In the genomic region with DNA sequence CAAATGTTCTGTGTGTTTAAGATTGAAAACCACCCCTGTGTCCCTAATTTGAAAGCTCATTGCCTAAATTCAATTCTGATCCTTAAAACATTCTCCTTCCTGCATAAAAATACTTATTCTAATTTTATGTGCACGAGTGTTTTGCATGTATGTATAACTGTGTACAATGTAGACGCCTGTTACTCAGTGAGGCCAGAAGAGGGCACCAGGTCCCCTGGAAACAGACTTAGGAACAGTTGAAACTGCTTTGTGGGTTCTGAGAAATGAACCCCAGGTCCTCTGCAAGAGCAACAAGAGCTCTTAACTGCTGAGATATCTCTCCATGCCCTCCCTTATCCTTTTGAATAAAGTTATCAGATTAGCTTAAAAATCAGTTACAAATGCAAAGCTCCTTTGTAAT, we compare ENCODE assay signal across 10 mouse cellular contexts. TPM values are rescaled to one million over a fixed set of nuclear protein-coding genes. Genes with fewer than 3 reads are reported as not detected.
A peak's percentile ranks its signal among the peaks of the same experiment; 100 is the strongest.
DNase-seq lines count a peak whose midpoint lies in the region; ATAC-seq lines count a peak whose summit lies in the region.
"Had no signal": no experiment of that assay in that cellular context is flagged by ENCODE, and none has a peak within 500 bp of the region (broad histone marks: within the 10 kb centered on the region; RNA-seq: fewer than 3 reads in every experiment).

No protein-coding gene starts in this region.

- H3K9me3 ChIP-seq in heart, embryonic 11.5 days (replicated peaks; ENCODE audit: control insufficient read depth, low read length): no peaks in the 10 kb centered on the region
- H3K9me3 ChIP-seq: neural tube, embryonic 12.5 days had no signal

- H3K9ac ChIP-seq in heart, embryonic 11.5 days (ENCODE audit: low read depth, low read length): no peak overlapping the region
- H3K9ac ChIP-seq: neural tube, embryonic 12.5 days had no signal

- DNase-seq in heart, postnatal 10 days: peak; percentile 5 to 18
- no peak for DNase-seq in heart, adult 18-20 months
- DNase-seq in 416B (ENCODE audit: low read depth): peak; percentile 80
- peak; percentile 3 for DNase-seq in Muller cell, postnatal 12 days (ENCODE audit: inconsistent ontology term)
- peak; percentile 12 for DNase-seq in kidney, postnatal 14 days
- DNase-seq in thymus, postnatal 0 days (ENCODE audit: low spot score): peak; percentile 46

- H3K27me3 ChIP-seq in heart, embryonic 11.5 days (ENCODE audit: control insufficient read depth, insufficient read depth, low read length): no peaks in the 10 kb centered on the region
- H3K27me3 ChIP-seq: neural tube, embryonic 12.5 days had no signal

- no peak overlapping the region for H3K4me3 ChIP-seq in heart, embryonic 11.5 days (ENCODE audit: low read depth, low read length)
- H3K4me3 ChIP-seq: neural tube, embryonic 12.5 days had no signal

- H3K4me2 ChIP-seq in heart, embryonic 11.5 days: no peak overlapping the region
- H3K4me2 ChIP-seq: neural tube, embryonic 12.5 days had no signal

- 34% methylated on average over 2 of the region's 2 CpGs for WGBS in heart, embryonic 11.5 days (ENCODE audit: insufficient replicate concordance)

- intact Hi-C loops in heart, postnatal 10 days (cut with DNase I): loop anchor here (5.0 kb wide), 1 partner anchor 45 kb away; no protein-coding TSS in a partner anchor

- no peak for ATAC-seq in heart, embryonic 11.5 days (replicated peaks; ENCODE audit: insufficient number of reproducible peaks, low FRiP score, low TSS enrichment)
- no peak for ATAC-seq in activated CD4-positive, CD25-positive, alpha-beta regulatory T cell, adult 4 months

- no peak overlapping the region for H3K27ac ChIP-seq in heart, embryonic 11.5 days (ENCODE audit: low read depth, low read length)
- H3K27ac ChIP-seq: neural tube, embryonic 12.5 days had no signal

- H3K4me1 ChIP-seq in heart, embryonic 11.5 days (ENCODE audit: control insufficient read depth, insufficient read depth, low read length): no peaks in the 10 kb centered on the region
- H3K4me1 ChIP-seq: neural tube, embryonic 12.5 days had no signal

- H3K36me3 ChIP-seq in heart, embryonic 11.5 days (ENCODE audit: control insufficient read depth, insufficient read depth, low read length): no peaks in the 10 kb centered on the region
- H3K36me3 ChIP-seq: neural tube, embryonic 12.5 days had no signal

RNA-seq across cellular contexts. Expression of a gene that starts 27.7 kb away (rescaled TPM):
- total RNA-seq in heart, postnatal 10 days (2021): under 1 TPM; 0.10 to 0.14 TPM
- under 1 TPM; 0.10 to 0.18 TPM for total RNA-seq in heart, adult 18-20 months (2021)
- 0.95 and 0.96 TPM in 2 replicates for polyA plus RNA-seq in thymus, postnatal 0 days (2015; fragmentation: Nextera tagmentation; extraction: Ambion mirVana)
- polyA plus RNA-seq in heart, embryonic 11.5 days (2014; fragmentation: Nextera tagmentation; extraction: Ambion mirVana): 0.16 and 0.28 TPM in 2 replicates
- under 1 TPM in 1 of 2 experiments, not detected in 1; 0.23 TPM for polyA plus RNA-seq in activated CD4-positive, CD25-positive, alpha-beta regulatory T cell, adult 4 months (2017; shearing (Covaris generic))
- total RNA-seq: layer of hippocampus, postnatal 14 days had no signal

RNA-seq across cellular contexts. Expression of a gene that starts 47.4 kb away (rescaled TPM):
- total RNA-seq in heart, postnatal 10 days (2021): not detected
- not detected for total RNA-seq in heart, adult 18-20 months (2021)
- 0.08 and 0.17 TPM in 2 replicates for polyA plus RNA-seq in thymus, postnatal 0 days (2015; fragmentation: Nextera tagmentation; extraction: Ambion mirVana)
- not detected in 2 replicates for polyA plus RNA-seq in heart, embryonic 11.5 days (2014; fragmentation: Nextera tagmentation; extraction: Ambion mirVana)
- not detected for polyA plus RNA-seq in activated CD4-positive, CD25-positive, alpha-beta regulatory T cell, adult 4 months (2017; shearing (Covaris generic))
- total RNA-seq: layer of hippocampus, postnatal 14 days had no signal
- polyA plus RNA-seq: neural tube, embryonic 12.5 days had no signal

RNA-seq across cellular contexts. Expression of a gene that starts 50.7 kb away (rescaled TPM):
- total RNA-seq in heart, postnatal 10 days (2021): not detected
- total RNA-seq in heart, adult 18-20 months (2021): not detected
- polyA plus RNA-seq in thymus, postnatal 0 days (2015; fragmentation: Nextera tagmentation; extraction: Ambion mirVana): not detected in 2 replicates
- polyA plus RNA-seq in heart, embryonic 11.5 days (2014; fragmentation: Nextera tagmentation; extraction: Ambion mirVana): not detected in 2 replicates
- not detected for polyA plus RNA-seq in activated CD4-positive, CD25-positive, alpha-beta regulatory T cell, adult 4 months (2017; shearing (Covaris generic))
- total RNA-seq: layer of hippocampus, postnatal 14 days had no signal
- polyA plus RNA-seq: neural tube, embryonic 12.5 days had no signal

Comparison
In these comparisons a context has a peak if more than half of its experiments do, and no peak if none do; other contexts are left out.
1. DNase-seq: peak in heart, postnatal 10 days (2 of 2), 416B (single experiment), Muller cell, postnatal 12 days (single experiment), kidney, postnatal 14 days (single experiment) and thymus, postnatal 0 days (single experiment); none in heart, adult 18-20 months (0 of 2).